ENCODE assay signal across 12 mouse cellular contexts in genomic region chr9:41136691-41137467, GRCm38 (mm10). TPM values are rescaled to one million over a fixed set of nuclear protein-coding genes. Genes with fewer than 3 reads are reported as not detected.
DNase-seq lines count a peak whose midpoint lies in the region; ATAC-seq and TF ChIP-seq lines count a peak whose summit lies in the region.
"Had no signal": no experiment of that assay in that cellular context is flagged by ENCODE, and none has a peak within 500 bp of the region (broad histone marks: within the 10 kb centered on the region; RNA-seq: fewer than 3 reads in every experiment).

No protein-coding gene starts in this region.

- H3K9me3 ChIP-seq in heart, postnatal 0 days (replicated peaks; ENCODE audit: control insufficient read depth, low read length) = no peaks in the 10 kb centered on the region
- no peaks in the 10 kb centered on the region for H3K9me3 ChIP-seq in midbrain, embryonic 10.5 days (replicated peaks)

- H3K27me3 ChIP-seq in heart, postnatal 0 days (ENCODE audit: control insufficient read depth, insufficient read depth, low read length) = no peaks in the 10 kb centered on the region
- H3K27me3 ChIP-seq in myocyte (ENCODE audit: control insufficient read depth, insufficient read depth, insufficient read length) = no peaks in the 10 kb centered on the region
- no peaks in the 10 kb centered on the region for H3K27me3 ChIP-seq in midbrain, embryonic 10.5 days (ENCODE audit: low read depth, poor library complexity, severe bottlenecking)

- ATAC-seq in heart, postnatal 0 days (ENCODE audit: insufficient read depth, low read depth) = no peak

- no peak for TF ChIP-seq EP300 in heart, postnatal 0 days (IDR thresholded peaks at IDR 0.05; ENCODE audit: low read depth)

- H3K4me2 ChIP-seq in heart, postnatal 0 days (ENCODE audit: low read depth, low read length) = no peak overlapping the region
- peak overlapping the region; percentile 55 for H3K4me2 ChIP-seq in myocyte (ENCODE audit: low read depth)

- WGBS in heart, postnatal 0 days = 42% methylated on average over 7 of the region's 7 CpGs
- 78% methylated on average over 7 of the region's 7 CpGs for WGBS in midbrain, embryonic 10.5 days

- no peak overlapping the region for H3K9ac ChIP-seq in heart, postnatal 0 days (replicated peaks; ENCODE audit: low read depth, low read length)

- H3K27ac ChIP-seq in heart, postnatal 0 days (ENCODE audit: low read depth) = peak overlapping the region; percentile 7; the same call in 1 of the 2 replicates
- H3K27ac ChIP-seq in midbrain, embryonic 10.5 days (replicated peaks) = no peak overlapping the region
- H3K27ac ChIP-seq: left cerebral cortex, adult 2 months had no signal

- TF ChIP-seq POLR2A in myocyte (IDR thresholded peaks at IDR 0.05; ENCODE audit: insufficient read length, low read depth) = no peak

- H3K4me1 ChIP-seq in heart, postnatal 0 days (ENCODE audit: control insufficient read depth, insufficient read depth) = 0 out of 2 replicates have a peak, but pooled peaks cover 12% of the 10 kb centered on the region
- H3K4me1 ChIP-seq in midbrain, embryonic 10.5 days = peaks cover 9% of the 10 kb centered on the region; the same call in 1 of the 2 replicates

- DNase-seq in gastrocnemius, postnatal 25 days = peak; percentile 35
- no peak for DNase-seq in gastrocnemius, adult 8-10 months (ENCODE audit: low spot score in 2 of 2)
- peak; percentile 44 for DNase-seq in right cerebral cortex, adult 18-20 months
- DNase-seq in right cerebral cortex, postnatal 4 days = no peak
- DNase-seq in heart, postnatal 0 days (ENCODE audit: low spot score) = no peak
- DNase-seq in midbrain, embryonic 10.5 days (ENCODE audit: low spot score) = no peak
- DNase-seq in cerebellum, postnatal 25 days = no peak
- DNase-seq: gastrocnemius, postnatal 10 days; kidney, adult 11 months; thymus, adult 18-20 months had no signal

- no peaks in the 10 kb centered on the region for H3K36me3 ChIP-seq in heart, postnatal 0 days (replicated peaks; ENCODE audit: control insufficient read depth, insufficient read depth, low read length)
- no peaks in the 10 kb centered on the region for H3K36me3 ChIP-seq in myocyte (ENCODE audit: control insufficient read depth, insufficient read depth)
- H3K36me3 ChIP-seq in midbrain, embryonic 10.5 days = no peaks in the 10 kb centered on the region

- no peak for TF ChIP-seq CTCF in heart, postnatal 0 days (IDR thresholded peaks at IDR 0.05; ENCODE audit: low read depth)

- H3K79me2 ChIP-seq in myocyte (ENCODE audit: control insufficient read depth, insufficient read depth) = no peaks in the 10 kb centered on the region

- no peak overlapping the region for H3K4me3 ChIP-seq in heart, postnatal 0 days (ENCODE audit: low read depth, low read length)
- H3K4me3 ChIP-seq in myocyte = no peak overlapping the region
- H3K4me3 ChIP-seq in midbrain, embryonic 10.5 days = no peak overlapping the region
- H3K4me3 ChIP-seq: left cerebral cortex, adult 2 months had no signal

- H3ac ChIP-seq in myocyte (ENCODE audit: control insufficient read depth, insufficient read length) = no peak overlapping the region

TF ChIP-seq in myocyte, 11 proteins besides CTCF, POLR2A, EP300 and RAD21:
- TF ChIP-seq TCF12 (IDR thresholded peaks at IDR 0.05; ENCODE audit: insufficient read depth, poor library complexity, severe bottlenecking) (no peak), REST (IDR thresholded peaks at IDR 0.05; ENCODE audit: insufficient read depth, insufficient read length) (no peak), SRF (IDR thresholded peaks at IDR 0.05; ENCODE audit: control insufficient read depth, insufficient read length, low read depth) (no peak), USF1 (IDR thresholded peaks at IDR 0.05; ENCODE audit: low read depth) (no peak), CEBPB (IDR thresholded peaks at IDR 0.05; ENCODE audit: insufficient read depth, poor library complexity, severe bottlenecking) (no peak), E2F4 (IDR thresholded peaks at IDR 0.05; ENCODE audit: insufficient read depth) (no peak), POLR2AphosphoS2 (IDR thresholded peaks at IDR 0.05; ENCODE audit: insufficient read length, low read depth) (no peak), MYOD1 (IDR thresholded peaks at IDR 0.05; ENCODE audit: control insufficient read depth in 1 of 3, insufficient read length in 2 of 3, low read depth in 2 of 3) (peak in 2 of 3 experiments; percentile 4 to 39), TCF3 (IDR thresholded peaks at IDR 0.05; ENCODE audit: insufficient read length, low read depth) (no peak), MAX (IDR thresholded peaks at IDR 0.05; ENCODE audit: low read depth) (no peak), MYOG (IDR thresholded peaks at IDR 0.05; ENCODE audit: control insufficient read depth in 1 of 3, insufficient read depth in 1 of 3, insufficient read length in 2 of 3, low read depth in 2 of 3) (peak in 1 of 3 experiments; percentile 18)

RNA-seq across cellular contexts. Expression of gene Ubash3b, which starts 24.6 kb away (rescaled TPM):
- total RNA-seq in gastrocnemius, postnatal 25 days (2021) = 1 to 10 TPM in 1 of 2 experiments, under 1 TPM in 1; 0.38 to 1.3 TPM
- total RNA-seq in gastrocnemius, adult 8-10 months (2022) = under 1 TPM in 3 of 4 experiments, not detected in 1; 0.17 to 0.34 (median 0.27) TPM
- total RNA-seq in heart, postnatal 0 days (2014; rRNA removed; ENCODE audit: low replicate concordance) = 6.6 and 10.2 TPM in 2 replicates
- 3.6 and 4.0 TPM in 2 replicates for polyA plus RNA-seq in heart, postnatal 0 days (2015; fragmentation: Nextera tagmentation; extraction: Ambion mirVana)
- polyA plus RNA-seq in myocyte (2012; fragmentation: generic; extraction: Trizol) = 5.9 TPM
- 5.8 and 6.3 TPM in 2 replicates for polyA plus RNA-seq in midbrain, embryonic 10.5 days (2016; fragmentation: Nextera tagmentation; extraction: Ambion mirVana)

Comparison
In these comparisons a context has a peak if more than half of its experiments do, and no peak if none do; other contexts are left out.
1. DNase-seq: peak in gastrocnemius, postnatal 25 days (single experiment) and right cerebral cortex, adult 18-20 months (single experiment); none in gastrocnemius, adult 8-10 months (0 of 2), right cerebral cortex, postnatal 4 days (single experiment), heart, postnatal 0 days (single experiment), midbrain, embryonic 10.5 days (single experiment) and cerebellum, postnatal 25 days (0 of 2).